Mouse (Mus musculus) G1E (cell line): ENCODE results near the gene Mycbpap.

Experiments used
- CTCF ChIP-seq: IDR thresholded peaks from 2 replicates; pipeline ENCODE4 v1.5.1; 2012; ENCODE audit warnings: low read depth, low read length, inconsistent platforms, mixed read lengths
- GATA1 ChIP-seq: IDR thresholded peaks from 2 replicates; pipeline ENCODE4 v1.6.1; 2012; ENCODE audit warnings: borderline replicate concordance, low read length, inconsistent platforms, mixed read lengths
- GATA2 ChIP-seq: IDR thresholded peaks from 2 replicates; pipeline ENCODE4 v1.6.1; 2012; ENCODE audit warnings: low read depth, low read length, inconsistent platforms, borderline replicate concordance
- POLR2AphosphoS5 ChIP-seq: IDR thresholded peaks from 2 replicates; pipeline ENCODE4 v1.6.1; 2012; ENCODE audit warnings: low read depth, low read length, inconsistent platforms; ENCODE audit not compliant: insufficient replicate concordance

DNA sequence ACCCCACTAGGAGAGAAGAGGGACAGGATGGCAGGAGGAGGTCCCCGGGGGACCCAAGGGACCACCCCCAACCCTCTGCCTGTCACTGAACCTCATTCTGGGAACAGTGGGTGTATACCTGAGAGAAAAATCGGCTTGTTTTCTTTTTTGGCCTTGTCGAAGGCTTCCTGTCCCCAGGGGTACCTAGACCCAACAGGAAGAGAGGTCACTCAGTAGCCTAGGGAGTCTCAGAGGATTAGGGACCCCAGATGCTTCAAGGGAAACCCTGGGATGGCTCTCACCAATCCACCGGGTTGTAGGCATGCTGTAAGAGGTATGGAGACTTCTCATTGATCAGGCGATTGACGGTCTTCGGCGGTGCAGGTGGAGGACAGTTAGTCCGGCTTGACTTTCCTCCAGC lies 36.9 kb downstream of the Mycbpap start:
- TF ChIP-seq CTCF (no peak), GATA1 (no peak), POLR2AphosphoS5 (no peak), GATA2 (no peak)
